Mouse (Mus musculus) forebrain, embryonic 16.5 days (tissue): Measurements from ENCODE around the gene Nsun4. TPM values are rescaled to one million over a fixed set of nuclear protein-coding genes. Genes with fewer than 3 reads are reported as not detected.
A peak's percentile ranks its signal among the peaks of the same experiment; 100 is the strongest.

Experiments
- ATAC-seq: fragments of 200-750 bp; cut with Nextera tagmentation; 2 replicates; pipeline ENCODE4 v1.8.0; 2017; ENCODE audit warnings: mild to moderate bottlenecking, moderate library complexity
- H3K27ac ChIP-seq: fragments of 300-500 bp; sonication (generic); 2 replicates; pipeline ENCODE4 v1.5.1; 2014; ENCODE audit warnings: low read length, control low read depth
- H3K27me3 ChIP-seq: fragments of 300-500 bp; sonication (generic); replicated peaks from 2 replicates; pipeline ENCODE4 v1.6.1; 2014; ENCODE audit warnings: low read length; ENCODE audit not compliant: control insufficient read depth, insufficient read depth
- H3K36me3 ChIP-seq: fragments of 300-500 bp; sonication (generic); 2 replicates; pipeline ENCODE4 v1.6.1; 2014; ENCODE audit not compliant: control insufficient read depth, insufficient read depth
- H3K4me1 ChIP-seq: fragments of 300-500 bp; sonication (generic); replicated peaks from 2 replicates; pipeline ENCODE4 v1.6.1; 2014; ENCODE audit warnings: low read length; ENCODE audit not compliant: control insufficient read depth, insufficient read depth
- H3K4me2 ChIP-seq: fragments of 300-500 bp; sonication (generic); 2 replicates; pipeline ENCODE4 v1.6.1; 2014; ENCODE audit warnings: mild to moderate bottlenecking, low read length, control low read depth
- H3K4me3 ChIP-seq: fragments of 300-500 bp; sonication (generic); replicated peaks from 2 replicates; pipeline ENCODE4 v1.5.1; 2014; ENCODE audit warnings: mild to moderate bottlenecking, low read length, control low read depth
- H3K9ac ChIP-seq: fragments of 300-500 bp; sonication (generic); replicated peaks from 2 replicates; pipeline ENCODE4 v1.6.1; 2014; ENCODE audit warnings: low read depth, low read length, control low read depth
- H3K9me3 ChIP-seq: fragments of 300-500 bp; sonication (generic); 2 replicates; pipeline ENCODE4 v1.6.1; 2016; ENCODE audit warnings: low read length; ENCODE audit not compliant: control insufficient read depth
- WGBS: fragments of 180-500 bp; shearing (Covaris S2); extraction: QIAGEN DNeasy Blood & Tissue Kit; methylation state at CpG from one replicate; pipeline ENCODE4 v1.1.7; 2014; 5-methylcytosine and 5-hydroxymethylcytosine counted together
- polyA plus RNA-seq: library from polyadenylated mRNA; unstranded; fragments of >200 nt; fragmentation: Nextera tagmentation; extraction: Ambion mirVana; gene quantifications from 2 replicates; pipeline ENCODE4 v1.2.1, GENCODE M21; 2015

Nsun4 gene
- polyA plus RNA-seq, 1 experiment from 2014 or later: 13.2 TPM

GRCm38 (mm10) chr4:116074861-116075620, 21.4 kb upstream of the Nsun4 start, which contains the start of the genes Uqcrh and Lrrc41:
TSS of gene Uqcrh (minus strand) at chr4:116075071.
TSS of gene Lrrc41 (plus strand) at chr4:116075269.
- Histone ChIP-seq H3K4me1 (peaks cover 32% of the 10 kb centered on the region), H3K36me3 (peaks cover 2% of the 10 kb centered on the region; the same call in 1 of the 2 replicates), H3K9me3 (no peaks in the 10 kb centered on the region), H3K27me3 (no peaks in the 10 kb centered on the region), H3K9ac (peak within 1 kb of the TSS; percentile 88), H3K4me2 (peak within 1 kb of the TSS; percentile 97), H3K27ac (peak within 1 kb of the TSS; percentile 95), H3K4me3 (peak within 1 kb of the TSS; percentile 97)
- peak; percentile 95 for ATAC-seq
- under 1% methylated on average over 55 of the region's 55 CpGs for WGBS

DNA sequence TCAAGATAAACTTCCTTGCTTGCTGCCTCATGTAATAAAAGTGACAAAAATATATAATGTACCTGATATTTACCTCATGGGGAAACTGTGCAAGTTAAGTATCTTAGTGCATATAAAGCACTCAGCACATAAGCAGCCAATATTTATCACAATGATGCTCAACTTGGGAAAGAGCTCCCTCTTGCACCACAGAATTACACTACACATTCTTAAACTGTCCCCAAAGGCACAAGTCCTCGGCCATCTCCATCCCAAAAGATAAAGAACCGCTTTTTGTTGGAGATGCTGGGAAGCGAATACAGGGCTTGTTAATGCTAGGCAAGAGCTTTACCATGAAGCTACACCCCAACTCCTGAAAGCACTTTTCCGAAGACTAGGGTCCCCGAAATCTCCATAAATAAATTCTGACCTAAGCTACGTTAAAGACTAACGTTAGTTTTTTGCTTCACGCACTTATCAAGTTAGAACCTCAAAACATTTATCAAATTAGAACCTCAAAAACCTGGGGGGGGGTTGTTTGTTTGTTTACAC, 20.5 kb upstream of the Nsun4 start:
- H3K9me3 ChIP-seq: no peaks in the 10 kb centered on the region
- 1% methylated on average over 8 of the region's 8 CpGs for whole genome bisulfite sequencing
- peak overlapping the region; percentile 97 for H3K4me2 ChIP-seq
- ATAC-seq: no peak
- no peaks in the 10 kb centered on the region for H3K27me3 ChIP-seq
- peaks cover 32% of the 10 kb centered on the region for H3K4me1 ChIP-seq
- H3K9ac ChIP-seq: peak overlapping the region; percentile 88
- H3K4me3 ChIP-seq: peak overlapping the region; percentile 97
- H3K36me3 ChIP-seq: peaks cover 3% of the 10 kb centered on the region; the same call in 1 of the 2 replicates
- H3K27ac ChIP-seq: peak overlapping the region; percentile 95

- Histone ChIP-seq H3K9ac (no peak overlapping the region), H3K9me3 (no peaks in the 10 kb centered on the region), H3K27me3 (no peaks in the 10 kb centered on the region), H3K4me3 (no peak overlapping the region), H3K4me2 (peak overlapping the region; percentile 21), H3K27ac (no peak overlapping the region), H3K4me1 (peaks cover 32% of the 10 kb centered on the region), H3K36me3 (peaks cover 9% of the 10 kb centered on the region)
- WGBS: 53% methylated on average over 4 of the region's 4 CpGs
- no peak for ATAC-seq
Measured at GRCm38 (mm10) chr4:116073146-116073545, 19.5 kb upstream of the Nsun4 start.

DNA sequence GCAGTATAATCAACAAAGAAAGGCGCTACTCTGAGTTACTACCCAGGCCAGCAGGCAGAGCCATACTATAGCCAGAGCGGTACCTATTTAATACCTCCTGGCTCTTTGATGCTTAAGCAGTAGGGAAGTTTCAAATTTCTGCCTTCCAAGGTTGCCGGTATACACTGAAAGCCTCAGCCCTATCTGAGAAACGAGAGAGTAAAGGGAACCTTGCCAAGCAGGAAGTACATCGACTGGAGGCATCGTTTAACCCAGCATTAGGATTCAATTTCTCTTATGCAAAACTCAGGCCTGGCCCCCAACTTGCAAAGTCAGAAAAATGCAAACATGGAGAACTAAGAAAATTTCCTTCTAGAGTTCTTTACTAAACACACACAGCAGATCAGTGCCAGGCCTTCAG, 16.4 kb upstream of the Nsun4 start:
- 90% methylated on average over 6 of the region's 6 CpGs for WGBS

GRCm38 (mm10) chr4:116063855-116064254, 10.2 kb upstream of the Nsun4 start:
- Histone ChIP-seq H3K27me3 (no peaks in the 10 kb centered on the region), H3K4me3 (no peak overlapping the region), H3K9me3 (no peaks in the 10 kb centered on the region), H3K9ac (no peak overlapping the region), H3K4me2 (no peak overlapping the region), H3K36me3 (peaks cover 12% of the 10 kb centered on the region; the same call in 1 of the 2 replicates), H3K4me1 (no peaks in the 10 kb centered on the region), H3K27ac (no peak overlapping the region)
- WGBS: 56% methylated on average over 1 of the region's 1 CpGs
- ATAC-seq: no peak

More for the DNA sequence above, 16.4 kb upstream of the Nsun4 start:
- ATAC-seq: no peak
- Histone ChIP-seq H3K4me1 (peaks cover 19% of the 10 kb centered on the region), H3K9ac (no peak overlapping the region), H3K4me2 (no peak overlapping the region), H3K36me3 (peaks cover 16% of the 10 kb centered on the region), H3K4me3 (no peak overlapping the region), H3K27ac (no peak overlapping the region), H3K27me3 (no peaks in the 10 kb centered on the region), H3K9me3 (no peaks in the 10 kb centered on the region)

- no peak for ATAC-seq
- Histone ChIP-seq H3K4me3 (no peak overlapping the region), H3K9ac (no peak overlapping the region), H3K27me3 (no peaks in the 10 kb centered on the region), H3K9me3 (no peaks in the 10 kb centered on the region), H3K4me2 (no peak overlapping the region), H3K36me3 (no peaks in the 10 kb centered on the region), H3K27ac (no peak overlapping the region), H3K4me1 (peaks cover 4% of the 10 kb centered on the region)
- WGBS: 82% methylated on average over 5 of the region's 5 CpGs
Measured at GRCm38 (mm10) chr4:116059012-116059726, 5.5 kb upstream of the Nsun4 start.

DNA sequence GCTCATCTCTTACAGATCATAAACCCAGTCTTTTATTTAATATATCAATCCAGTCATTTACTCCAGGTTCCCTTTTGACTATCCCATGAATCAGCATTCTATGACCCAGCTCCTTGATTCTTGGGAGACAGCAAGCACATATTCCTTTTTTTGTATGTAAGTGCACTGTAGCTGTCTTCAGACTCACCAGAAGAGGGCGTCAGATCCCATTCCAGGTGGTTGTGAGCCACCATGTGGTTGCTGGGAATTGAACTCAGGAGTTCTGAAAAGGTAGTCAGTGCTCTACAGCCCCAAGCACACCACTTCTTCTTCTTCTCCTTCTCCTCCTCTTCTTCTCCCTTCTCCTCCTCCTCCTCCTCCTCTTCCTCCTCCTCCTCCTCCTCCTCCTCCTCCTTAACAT, 3.9 kb upstream of the Nsun4 start:
- Histone ChIP-seq H3K4me3 (no peak overlapping the region), H3K9me3 (no peaks in the 10 kb centered on the region), H3K27ac (no peak overlapping the region), H3K27me3 (no peaks in the 10 kb centered on the region), H3K36me3 (no peaks in the 10 kb centered on the region), H3K9ac (no peak overlapping the region), H3K4me1 (peaks cover 13% of the 10 kb centered on the region), H3K4me2 (no peak overlapping the region)
- WGBS: 0% methylated on average over 1 of the region's 1 CpGs
- no peak for ATAC-seq

GRCm38 (mm10) chr4:116052526-116053293, 966 bp downstream of the Nsun4 start:
- no peaks in the 10 kb centered on the region for H3K27me3 ChIP-seq
- H3K9ac ChIP-seq: peak overlapping the region; percentile 69
- H3K4me1 ChIP-seq: peaks cover 13% of the 10 kb centered on the region
- peak overlapping the region; percentile 91 for H3K27ac ChIP-seq
- peak; percentile 19 for ATAC-seq
- no peaks in the 10 kb centered on the region for H3K9me3 ChIP-seq
- peak overlapping the region; percentile 75 for H3K4me3 ChIP-seq
- no peaks in the 10 kb centered on the region for H3K36me3 ChIP-seq
- WGBS: 10% methylated on average over 22 of the region's 22 CpGs
- peak overlapping the region; percentile 81 for H3K4me2 ChIP-seq
